Mouse (Mus musculus) ES-E14 (cell line): ENCODE data around the gene Tmed2. TPM values are rescaled to one million over a fixed set of nuclear protein-coding genes. Genes with fewer than 3 reads are reported as not detected.
A peak's percentile ranks its signal among the peaks of the same experiment; 100 is the strongest.
"Not testable (repeated sequence)": the region's sequence is repeated elsewhere in the genome, so short reads cannot be mapped to it uniquely, and the experiment has no call there.

Source experiments
- DNase-seq: peaks from one replicate; pipeline ENCODE4 v3.0.0-alpha.2; 2013; ENCODE audit warnings: low read depth, low spot score
- H3K27ac ChIP-seq: 2 replicates; pipeline ENCODE4 v1.5.1; 2012; ENCODE audit warnings: low read depth, mild to moderate bottlenecking, low read length, moderate library complexity, mixed read lengths; ENCODE audit not compliant: poor library complexity, insufficient read depth, severe bottlenecking
- H3K36me3 ChIP-seq: 2 replicates; pipeline ENCODE4 v1.6.1; 2012; ENCODE audit warnings: mild to moderate bottlenecking, low read length, moderate library complexity, mixed read lengths; ENCODE audit not compliant: control insufficient read depth, poor library complexity, insufficient read depth, severe bottlenecking
- H3K4me1 ChIP-seq, 2 experiments: fragments of 150-350 bp in 1 of 2; sonication (generic) in 1 of 2; 2 replicates each; pipeline ENCODE4 v1.6.1; 2012; ENCODE audit warnings: low read length in 2 of 2, mild to moderate bottlenecking in 1 of 2, mixed read lengths in 1 of 2; ENCODE audit not compliant: control insufficient read depth in 2 of 2, insufficient read depth in 2 of 2, poor library complexity in 1 of 2
- H3K4me3 ChIP-seq, 2 experiments: fragments of 150-350 bp in 1 of 2; sonication (generic) in 1 of 2; 2 replicates each; pipeline ENCODE4 v1.5.1; 2012; ENCODE audit warnings: low read length in 2 of 2, low read depth in 1 of 2, mild to moderate bottlenecking in 1 of 2, mixed read lengths in 1 of 2; ENCODE audit not compliant: insufficient read depth in 1 of 2, poor library complexity in 1 of 2, severe bottlenecking in 1 of 2
- H3K9ac ChIP-seq: 2 replicates; pipeline ENCODE4 v1.6.1; 2012; ENCODE audit warnings: low read depth, mild to moderate bottlenecking, low read length, mixed read lengths; ENCODE audit not compliant: poor library complexity, insufficient read depth, severe bottlenecking
- H3K9me3 ChIP-seq: fragments of 150-350 bp; sonication (generic); 2 replicates; pipeline ENCODE4 v1.6.1; 2012; ENCODE audit warnings: low read depth, mild to moderate bottlenecking, low read length; ENCODE audit not compliant: control insufficient read depth, insufficient read depth
- CHD2 ChIP-seq: IDR thresholded peaks from 2 replicates; pipeline ENCODE4 v1.6.1; 2014; ENCODE audit warnings: mild to moderate bottlenecking, low read depth, low read length, inconsistent platforms
- HCFC1 ChIP-seq: IDR thresholded peaks from 2 replicates; pipeline ENCODE4 v1.6.1; 2012; ENCODE audit warnings: low read length, inconsistent platforms, borderline replicate concordance; ENCODE audit not compliant: insufficient read depth
- MAFK ChIP-seq: IDR thresholded peaks from 2 replicates; pipeline ENCODE4 v1.6.1; 2014; ENCODE audit warnings: mild to moderate bottlenecking, low read depth, low read length, inconsistent platforms; ENCODE audit not compliant: insufficient read depth
- ZC3H11A ChIP-seq: IDR thresholded peaks from 2 replicates; pipeline ENCODE4 v1.6.1; 2012; ENCODE audit warnings: low read depth, mild to moderate bottlenecking, inconsistent platforms, low read length, borderline replicate concordance
- ZNF384 ChIP-seq: IDR thresholded peaks from 2 replicates; pipeline ENCODE4 v1.6.1; 2012; ENCODE audit warnings: low read depth, low read length, inconsistent platforms
- in situ Hi-C, 2 experiments: fragments of 600-800 bp; cut with MboI; formaldehyde crosslinking; loops; one replicate each; pipeline ENCODE4 v1.15.1; 2025; ENCODE audit warnings: low sequenced_read_pairs in 2 of 2, inconsistent platforms in 1 of 2; ENCODE audit not compliant: unreplicated experiment in 2 of 2
- total RNA-seq: library from RNA; depleted of rRNA; stranded (reverse); fragments of 300-350 nt; gene quantifications from 2 replicates; pipeline ENCODE4 v1.2.3, GENCODE M21; 2012

The Tmed2 gene
- total RNA-seq, 1 experiment = 224 TPM

GRCm38 (mm10) chr5:124578633-124579317, 38.3 kb downstream of the Tmed2 start, which contains the start of the genes Eif2b1 and Gtf2h3:
TSS of gene Eif2b1 (minus strand) at chr5:124579131.
TSS of gene Gtf2h3 (plus strand) at chr5:124579140.
- TF ChIP-seq CHD2 (no peak), ZC3H11A (peak; percentile 54; the same call in 1 of the 2 replicates), HCFC1 (peak; percentile 87)
- peaks cover 29% of the 10 kb centered on the region for H3K36me3 ChIP-seq
- in situ Hi-C loops = no loop called here
- peak; percentile 79 for DNase-seq
- no peaks in the 10 kb centered on the region; the same call in 1 of the 2 replicates for H3K9me3 ChIP-seq
- peak within 1 kb of the TSS; percentile 86 to 88 for H3K4me3 ChIP-seq
- no peak within 1 kb of the TSS for H3K27ac ChIP-seq
- H3K9ac ChIP-seq = peak within 1 kb of the TSS; percentile 83
- peaks cover 0 to 4% of the 10 kb centered on the region in 2 experiments; a peak in 2 of 4 replicates for H3K4me1 ChIP-seq

DNA sequence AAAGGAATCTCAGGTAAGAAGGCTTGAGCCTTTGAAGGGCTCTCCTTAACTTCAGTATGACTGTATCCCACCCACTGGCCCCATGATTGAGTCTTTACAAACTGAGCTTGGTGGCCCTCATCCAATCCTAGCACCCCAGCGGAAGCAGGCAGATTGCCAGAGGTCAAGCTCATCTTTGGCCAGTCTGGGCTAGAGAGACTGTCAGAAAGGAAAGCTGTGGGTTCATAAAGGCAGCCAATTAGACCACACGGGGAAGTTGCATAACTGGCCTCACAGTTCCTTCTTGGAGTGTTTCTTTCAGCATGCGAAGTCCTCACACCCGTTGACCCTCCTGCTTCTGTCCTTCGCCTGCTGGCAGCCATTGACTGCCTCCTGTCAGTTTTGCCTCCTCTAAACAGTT, 42.0 kb downstream of the Tmed2 start:
- H3K9ac ChIP-seq = no peak overlapping the region
- H3K4me1 ChIP-seq = peaks cover 0 to 4% of the 10 kb centered on the region in 2 experiments; a peak in 2 of 4 replicates
- in situ Hi-C loops = no loop called here
- TF ChIP-seq ZC3H11A (no peak), CHD2 (no peak), HCFC1 (no peak), MAFK (no peak), ZNF384 (no peak)
- H3K4me3 ChIP-seq = no peak overlapping the region
- no peak for DNase-seq
- H3K9me3 ChIP-seq = no peaks in the 10 kb centered on the region
- H3K27ac ChIP-seq = no peak overlapping the region
- H3K36me3 ChIP-seq = peaks cover 22% of the 10 kb centered on the region

DNA sequence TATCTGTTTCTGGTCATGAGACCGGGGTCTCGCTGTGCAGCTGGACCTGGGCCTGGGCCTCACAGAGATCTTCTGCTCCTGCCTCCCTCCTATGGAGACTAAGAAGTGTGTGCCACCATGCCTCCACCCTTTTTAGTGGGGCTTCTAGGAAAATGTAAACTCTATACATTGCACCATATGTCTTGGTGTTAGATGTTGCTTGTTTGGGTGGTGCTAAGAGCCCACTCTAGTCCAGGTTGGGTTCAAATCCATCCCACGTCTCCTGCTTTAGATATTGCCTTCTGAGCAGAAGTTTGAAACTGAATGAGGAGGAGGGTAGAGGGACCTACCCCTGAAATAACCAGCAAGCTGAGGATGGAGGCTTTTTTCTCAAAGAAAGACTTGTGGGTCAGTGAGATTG, 52.3 kb downstream of the Tmed2 start:
- Histone ChIP-seq H3K27ac (no peak overlapping the region), H3K9me3 (no peaks in the 10 kb centered on the region), H3K36me3 (peaks cover 22% of the 10 kb centered on the region), H3K4me1 (no peaks in the 10 kb centered on the region), H3K4me3 (no peak overlapping the region), H3K9ac (no peak overlapping the region)
- TF ChIP-seq ZNF384 (no peak), MAFK (no peak), CHD2 (no peak), HCFC1 (no peak), ZC3H11A (no peak)
- no peak for DNase-seq
- in situ Hi-C loops = no loop called here

- TF ChIP-seq CHD2 (peak; percentile 67; the same call in 1 of the 2 replicates), MAFK (no peak)
- peak overlapping the region; percentile 85 for H3K9ac ChIP-seq
- H3K27ac ChIP-seq = no peak overlapping the region
- no peaks in the 10 kb centered on the region for H3K9me3 ChIP-seq
- in situ Hi-C loops = no loop called here
- H3K36me3 ChIP-seq = peaks cover 7% of the 10 kb centered on the region; the same call in 1 of the 2 replicates
- peak; percentile 93 for DNase-seq
- peak overlapping the region; percentile 69 to 91 for H3K4me3 ChIP-seq
- H3K4me1 ChIP-seq = peaks cover 0 to 3% of the 10 kb centered on the region in 2 experiments; a peak in 1 of 4 replicates
Observed at GRCm38 (mm10) chr5:124598224-124599174, 58.0 kb downstream of the Tmed2 start.

- H3K4me3 ChIP-seq, H3K9ac ChIP-seq, H3K4me1 ChIP-seq, in situ Hi-C loops, H3K9me3 ChIP-seq, DNase-seq, H3K36me3 ChIP-seq, H3K27ac ChIP-seq: not testable (repeated sequence)
Observed at GRCm38 (mm10) chr5:124599726-124600125, 59.2 kb downstream of the Tmed2 start.
